Mouse (Mus musculus): Measurements from ENCODE around the gene Gm11032.
"Not testable (repeated sequence)": the region's sequence is repeated elsewhere in the genome, so short reads cannot be mapped to it uniquely, and the experiment has no call there.

The Gm11032 gene

DNA sequence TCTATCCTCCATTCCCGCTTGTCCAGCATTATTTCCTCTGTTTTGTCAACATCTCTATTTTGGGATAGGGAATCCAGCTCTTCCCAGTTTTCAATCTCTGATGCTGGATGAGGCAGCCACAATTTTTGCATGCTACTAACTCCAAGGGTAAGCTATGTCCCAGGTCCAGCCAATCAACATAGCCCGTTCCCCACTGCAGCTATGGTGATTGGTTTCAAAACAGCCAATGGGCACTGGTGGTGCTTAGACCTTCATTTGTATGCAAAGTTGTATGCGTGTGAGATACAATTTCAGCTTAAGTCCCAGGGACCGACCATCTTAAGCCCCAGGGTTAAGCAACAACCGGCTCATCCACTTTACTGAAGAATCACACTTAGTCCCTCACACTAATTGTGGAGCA lies 3.1 kb downstream of the Gm11032 start:
- in situ Hi-C loops (cut with MboI, MseI), result no loop called here

DNA sequence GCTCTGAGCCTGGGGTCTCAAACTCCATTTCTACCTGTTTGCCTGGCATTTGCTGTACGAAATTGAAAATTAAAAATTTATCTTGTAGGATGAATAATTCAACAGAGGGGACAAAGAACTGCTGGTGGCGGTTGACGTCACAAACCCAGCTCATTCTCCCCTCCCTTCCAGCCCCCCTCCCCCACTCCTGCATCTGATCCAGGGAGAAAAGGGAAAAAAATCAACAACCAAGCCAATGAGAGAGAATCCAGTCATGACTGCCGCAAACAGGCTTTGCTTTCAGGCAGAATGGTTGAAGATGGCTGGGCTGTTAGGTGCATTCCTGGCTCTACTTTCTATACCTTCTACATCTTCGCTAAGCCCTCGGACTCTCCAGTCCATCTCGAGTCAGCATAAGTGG lies 6.1 kb downstream of the Gm11032 start:
- in situ Hi-C loops (cut with MboI, MseI), result no loop called here

DNA sequence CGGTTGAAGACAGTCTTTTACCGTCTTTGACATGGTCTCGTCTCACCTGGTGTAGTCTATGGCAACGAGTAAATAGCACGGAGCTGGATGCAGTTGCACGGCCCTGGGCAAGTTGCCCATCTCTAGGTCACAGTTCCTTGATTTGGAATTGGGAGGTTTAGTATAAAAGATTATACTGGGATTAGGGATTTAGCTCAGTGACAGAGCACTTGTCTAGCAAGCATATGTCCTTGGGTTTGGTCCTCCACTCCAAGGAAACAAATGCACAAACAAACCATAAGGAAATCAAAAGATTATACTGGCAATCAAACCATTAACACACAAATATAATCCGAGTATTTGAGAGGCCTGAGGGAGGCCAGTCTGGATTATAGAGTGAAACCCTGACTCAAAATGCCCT lies 7.8 kb downstream of the Gm11032 start:
- in situ Hi-C loops (cut with MboI, MseI), result no loop called here

GRCm38 (mm10) chr11:4629861-4630280 lies 10.0 kb downstream of the Gm11032 start:
- in situ Hi-C loops (cut with MboI, MseI), result no loop called here

DNA sequence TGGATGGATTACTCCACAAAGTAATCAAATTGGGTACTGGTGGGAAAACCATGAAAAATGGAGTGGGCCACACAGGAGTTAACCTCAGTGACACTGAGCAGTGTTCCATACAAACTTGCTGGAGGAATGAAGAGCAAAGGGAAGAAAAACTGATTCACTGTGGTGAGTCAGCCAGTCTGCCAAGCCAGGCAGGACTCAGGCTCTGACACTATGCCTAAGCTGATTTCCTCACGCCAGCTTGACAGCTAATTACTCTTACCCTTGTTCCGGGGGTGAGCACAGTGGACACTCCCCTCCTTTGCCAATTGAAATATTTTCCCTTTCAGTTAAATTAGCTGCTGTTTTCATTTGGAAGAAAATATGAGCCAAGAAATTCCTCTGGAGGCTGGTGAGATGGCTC lies 13.6 kb downstream of the Gm11032 start:
- in situ Hi-C loops (cut with MboI, MseI), result no loop called here

- in situ Hi-C loops (cut with MboI, MseI), result no loop called here
These were observed 14.5 kb downstream of the Gm11032 start for GRCm38 (mm10) chr11:4634395-4634794.

- in situ Hi-C loops (cut with MboI, MseI), result no loop called here
These were observed 17.0 kb downstream of the Gm11032 start for GRCm38 (mm10) chr11:4636782-4637342.

DNA sequence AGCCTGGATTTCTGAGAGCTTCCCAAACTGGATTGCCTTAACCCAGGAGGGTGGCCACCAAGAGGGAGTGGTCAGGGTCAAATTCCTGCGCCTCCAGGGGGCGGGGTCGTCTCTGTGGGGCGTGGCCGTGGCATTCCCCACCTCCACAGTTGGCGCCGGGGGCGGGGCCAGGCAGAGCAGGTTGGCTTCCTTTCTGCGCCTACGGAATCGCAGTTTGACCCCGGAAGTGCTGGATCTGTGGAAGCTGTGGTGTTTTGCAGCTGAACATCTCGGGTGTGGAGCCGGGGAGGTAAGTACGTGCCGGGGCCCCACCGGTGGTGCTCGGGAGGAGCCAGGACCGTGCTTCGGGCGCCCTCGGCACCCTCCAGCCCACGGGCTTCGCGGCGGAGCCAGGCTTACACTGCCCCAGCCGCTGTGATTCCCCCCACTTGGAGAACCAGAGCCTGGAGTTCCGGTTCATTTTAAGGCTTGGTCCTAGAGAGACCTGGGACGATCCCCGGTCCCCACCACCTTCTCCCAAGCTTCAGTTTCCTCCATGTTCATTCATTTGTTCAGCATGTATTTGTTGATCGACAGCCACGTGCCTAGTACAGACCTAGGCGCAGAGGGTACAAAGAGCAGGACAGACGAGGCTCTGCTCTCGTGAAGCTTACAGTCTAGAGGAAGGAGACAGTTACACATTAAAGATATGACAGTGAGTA lies 17.8 kb downstream of the Gm11032 start, which contains the start of gene Ascc2:
Gene Ascc2 (plus strand): TSS at position 214 of the 701 bp plus-strand sequence.
- in situ Hi-C loops (cut with MboI, MseI), result no loop called here

- in situ Hi-C loops (cut with MboI, MseI), result no loop called here
These were observed 18.4 kb downstream of the Gm11032 start for GRCm38 (mm10) chr11:4638261-4638660.

DNA sequence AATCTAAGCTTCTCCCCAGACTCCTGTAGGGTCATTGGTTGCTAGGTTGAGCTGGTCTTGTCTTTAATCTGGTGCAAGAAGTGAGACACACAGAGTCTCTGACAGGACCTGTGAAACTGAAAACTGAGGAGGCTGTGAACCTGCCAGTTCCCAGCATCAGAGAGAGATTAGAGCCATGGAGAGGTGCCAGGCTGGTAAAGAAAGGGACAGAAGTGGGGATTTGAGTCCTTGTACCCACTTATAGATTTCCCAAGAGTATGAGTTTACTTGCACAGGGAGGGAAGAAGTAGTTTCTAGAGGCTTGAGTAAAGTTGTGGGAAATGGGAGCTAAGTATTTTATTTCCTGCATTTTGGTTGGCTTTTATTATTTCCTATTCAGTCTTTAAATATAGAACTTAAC lies 21.3 kb downstream of the Gm11032 start:
- in situ Hi-C loops (cut with MboI, MseI), result no loop called here

DNA sequence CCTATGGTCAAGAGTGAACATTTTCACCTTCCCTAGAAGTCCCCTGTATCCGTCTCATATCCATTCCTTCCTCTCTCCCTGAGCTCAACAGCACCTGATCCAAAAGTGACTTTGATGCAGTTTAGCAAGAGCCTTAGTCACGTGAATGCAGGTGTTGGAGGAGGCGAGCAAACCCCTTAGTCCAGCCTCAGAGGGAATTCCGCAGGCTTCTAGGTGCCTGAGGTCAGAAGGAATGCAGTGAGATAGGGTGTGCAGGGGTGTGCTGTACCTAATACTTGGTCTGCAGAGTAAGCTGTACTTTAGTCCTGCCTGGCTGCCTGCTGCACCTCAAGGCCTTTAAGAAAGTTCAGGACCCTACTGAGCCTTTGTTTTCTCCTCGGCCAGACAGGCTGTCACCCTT lies 23.9 kb downstream of the Gm11032 start:
- in situ Hi-C loops (cut with MboI, MseI), result no loop called here

GRCm38 (mm10) chr11:4645180-4645579 lies 25.3 kb downstream of the Gm11032 start:
- in situ Hi-C loops (cut with MboI, MseI), result not testable (repeated sequence)

DNA sequence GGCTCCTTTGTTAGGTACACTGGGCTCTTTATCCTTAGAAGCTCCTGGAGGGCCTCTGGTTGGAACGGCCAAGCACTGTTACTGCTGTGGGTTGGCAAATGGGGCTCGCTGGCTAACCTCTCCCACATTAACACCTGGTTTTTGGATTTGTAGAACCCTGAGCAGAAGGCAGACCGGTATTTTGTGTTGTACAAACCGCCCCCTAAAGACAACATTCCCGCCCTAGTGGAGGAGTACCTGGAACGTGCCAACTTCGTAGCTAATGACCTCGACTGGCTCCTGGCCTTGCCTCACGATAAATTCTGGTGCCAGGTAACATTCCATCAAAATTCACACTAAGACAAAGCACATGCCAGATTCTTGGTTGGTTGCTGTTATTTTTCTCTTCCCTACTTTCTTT lies 26.5 kb downstream of the Gm11032 start:
- in situ Hi-C loops (cut with MboI, MseI), result no loop called here

- in situ Hi-C loops (cut with MboI, MseI), result loop anchor here (10.0 kb wide), 1 partner anchor 895 kb away; no protein-coding TSS in a partner anchor
These were observed 40.0 kb downstream of the Gm11032 start for GRCm38 (mm10) chr11:4659818-4660217.

GRCm38 (mm10) chr11:4660309-4661025 lies 40.6 kb downstream of the Gm11032 start:
- in situ Hi-C loops (cut with MboI, MseI), result no loop called here

GRCm38 (mm10) chr11:4661324-4661723 lies 41.5 kb downstream of the Gm11032 start:
- in situ Hi-C loops (cut with MboI, MseI), result no loop called here

DNA sequence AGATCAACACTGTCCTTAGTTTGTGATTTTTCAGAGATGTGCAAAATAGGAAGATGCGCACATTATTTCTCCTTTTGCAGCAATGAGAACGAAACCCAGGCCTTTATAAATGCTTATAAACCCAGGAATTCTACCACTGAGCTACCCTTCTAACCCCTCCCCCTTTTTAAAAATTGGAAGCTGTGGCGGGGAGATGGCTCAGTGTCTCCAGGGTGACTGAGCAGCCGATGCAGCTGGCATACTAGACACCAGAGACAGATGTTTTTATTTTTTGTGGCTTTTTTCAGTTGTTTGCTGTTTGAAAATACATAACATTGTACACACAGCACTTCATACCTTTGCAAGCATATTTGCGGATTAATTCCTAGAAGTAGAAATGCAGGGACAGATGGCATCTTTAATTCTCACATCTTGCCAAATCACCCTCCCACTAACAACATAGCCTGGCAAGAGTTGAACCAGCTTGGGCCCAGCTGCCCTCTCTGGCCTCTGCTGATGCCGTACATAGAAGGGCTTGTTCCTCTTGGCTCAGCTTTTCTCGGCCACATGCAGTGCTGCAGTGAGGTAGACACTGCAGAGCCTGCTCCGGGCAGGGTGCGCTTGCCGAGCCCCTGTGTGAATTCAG lies 42.1 kb downstream of the Gm11032 start:
- in situ Hi-C loops (cut with MboI, MseI), result no loop called here

DNA sequence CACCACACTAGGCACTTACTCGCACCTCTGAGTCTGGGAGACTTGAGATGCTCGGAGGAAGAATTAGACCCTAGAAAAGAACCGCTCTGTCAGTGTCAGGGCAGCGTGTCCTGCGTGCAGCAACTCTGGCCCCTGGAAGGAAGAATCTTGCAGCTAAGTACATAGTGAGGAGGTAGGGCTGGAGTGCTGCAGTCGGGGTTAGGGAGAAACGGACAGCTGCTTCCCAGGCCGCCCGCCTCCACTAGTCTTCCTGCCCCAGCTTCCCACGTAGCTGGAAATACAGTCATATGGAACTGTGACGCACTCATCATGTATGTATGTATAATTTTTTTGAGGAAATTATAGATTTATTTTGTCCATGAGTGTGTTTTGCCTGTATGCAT lies 42.6 kb downstream of the Gm11032 start:
- in situ Hi-C loops (cut with MboI, MseI), result no loop called here

Data from regulatory T cell (primary cell).